Mouse (Mus musculus) layer of hippocampus, postnatal 25 days (tissue): ENCODE measurements around the gene Ccdc183. TPM values are rescaled to one million over a fixed set of nuclear protein-coding genes. Genes with fewer than 3 reads are reported as not detected.

Source experiments
- total RNA-seq, 2 experiments: library from RNA; stranded (reverse); gene quantifications; 2 replicates each; pipeline ENCODE4 v1.2.3; 2021

Ccdc183 gene
- total RNA-seq, 2 experiments from 2014 or later: not detected

Other genes starting within 250 kb of the Ccdc183 start
- 1 to 10 TPM; 5.8 to 6.0 TPM for gene Sapcd2, start 245.4 kb downstream of the Ccdc183 start, total RNA-seq
- gene Entpd2, start 221.8 kb downstream of the Ccdc183 start, total RNA-seq: 10 to 100 TPM; 15.3 to 18.0 TPM
- 100 to 1,000 TPM; 427 to 450 TPM for gene Npdc1, start 218.3 kb downstream of the Ccdc183 start, total RNA-seq
- gene Fut7, start 194.4 kb downstream of the Ccdc183 start, total RNA-seq: under 1 TPM; 0.12 to 0.49 TPM
- gene Abca2, start 189.0 kb downstream of the Ccdc183 start, total RNA-seq: 100 to 1,000 TPM; 160 to 172 TPM
- under 1 TPM; 0.47 to 0.73 TPM for gene Clic3, start 160.8 kb downstream of the Ccdc183 start, total RNA-seq
- 10 to 100 TPM; 56.6 to 58.9 TPM for gene Paxx, start 156.6 kb downstream of the Ccdc183 start, total RNA-seq
- 100 to 1,000 TPM; 329 to 404 TPM for gene Ptgds, start 147.6 kb downstream of the Ccdc183 start, total RNA-seq
- gene Lcn12, start 123.8 kb downstream of the Ccdc183 start, total RNA-seq: not detected
- gene Fbxw5, start 116.9 kb downstream of the Ccdc183 start, total RNA-seq: 100 to 1,000 TPM; 114 to 131 TPM
- 1 to 10 TPM in 1 of 2 experiments, under 1 TPM in 1; 0.87 to 1.1 TPM for gene C8g, start 116.0 kb downstream of the Ccdc183 start, total RNA-seq
- 10 to 100 TPM in 1 of 2 experiments, 1 to 10 TPM in 1; 9.5 to 10.5 TPM for gene Traf2, start 70.7 kb downstream of the Ccdc183 start, total RNA-seq
- 100 to 1,000 TPM; 211 to 232 TPM for gene Edf1, start 59.8 kb downstream of the Ccdc183 start, total RNA-seq
- gene Mamdc4, start 42.8 kb downstream of the Ccdc183 start, total RNA-seq: 1 to 10 TPM; 1.9 to 2.3 TPM
- gene Phpt1, start 42.5 kb downstream of the Ccdc183 start, total RNA-seq: 10 to 100 TPM; 67.9 to 75.4 TPM
- gene Ajm1, start 35.9 kb downstream of the Ccdc183 start, total RNA-seq: 100 to 1,000 TPM; 104 to 117 TPM
- 100 to 1,000 TPM; 128 to 145 TPM for gene Rabl6, start 9.2 kb downstream of the Ccdc183 start, total RNA-seq
- gene Tmem141, start 4.3 kb upstream of the Ccdc183 start, total RNA-seq: 10 to 100 TPM; 21.3 to 24.7 TPM
- gene Fcna, start 10.4 kb upstream of the Ccdc183 start, total RNA-seq: under 1 TPM; 0.44 to 0.80 TPM
- not detected for gene Lcn8, start 35.4 kb upstream of the Ccdc183 start, total RNA-seq
- gene Lcn5, start 40.3 kb upstream of the Ccdc183 start, total RNA-seq: not detected
- gene Lcn6, start 59.1 kb upstream of the Ccdc183 start, total RNA-seq: not detected
- gene Lcn10, start 65.0 kb upstream of the Ccdc183 start, total RNA-seq: not detected
- not detected for gene Obp2a, start 82.4 kb upstream of the Ccdc183 start, total RNA-seq
- gene Bmyc, start 89.1 kb upstream of the Ccdc183 start, total RNA-seq: 100 to 1,000 TPM in 1 of 2 experiments, 10 to 100 TPM in 1; 98.1 to 104 TPM
- gene Obp2b, start 119.3 kb upstream of the Ccdc183 start, total RNA-seq: not detected
- not detected for gene Lcn3, start 147.9 kb upstream of the Ccdc183 start, total RNA-seq
- gene Lcn11, start 159.3 kb upstream of the Ccdc183 start, total RNA-seq: not detected
- not detected for gene Gm13539, start 164.6 kb upstream of the Ccdc183 start, total RNA-seq
- gene Glt6d1, start 198.2 kb upstream of the Ccdc183 start, total RNA-seq: not detected
- not detected for gene Lcn9, start 205.5 kb upstream of the Ccdc183 start, total RNA-seq
- gene Sohlh1, start 229.6 kb upstream of the Ccdc183 start, total RNA-seq: not detected
- 10 to 100 TPM; 33.6 to 37.2 TPM for gene Kcnt1, start 246.1 kb upstream of the Ccdc183 start, total RNA-seq